Mouse (Mus musculus): Measurements from ENCODE around the gene Ccdc57.

GRCm38 (mm10) chr11:120882931-120883330 lies 49.7 kb downstream of the Ccdc57 start:
- TF ChIP-seq POLR2A (IDR thresholded peaks at IDR 0.05; ENCODE audit: borderline replicate concordance, extremely low read depth, insufficient read depth, insufficient read length, poor library complexity, severe bottlenecking) = no peak
- no peak for TF ChIP-seq CTCF (IDR thresholded peaks at IDR 0.05; ENCODE audit: borderline replicate concordance, extremely low read depth, insufficient read depth, insufficient read length)

All from brain, embryonic 14.5 days (tissue).